Mouse (Mus musculus) heart, embryonic 13.5 days (tissue): ENCODE measurements around the gene Cacna1d. TPM values are rescaled to one million over a fixed set of nuclear protein-coding genes. Genes with fewer than 3 reads are reported as not detected.

Experiments used
- ATAC-seq: fragments of 200-750 bp; cut with Nextera tagmentation; 2 replicates; pipeline ENCODE4 v1.8.0; 2017; ENCODE audit warnings: moderate TSS enrichment; ENCODE audit not compliant: insufficient number of reproducible peaks, low FRiP score, low TSS enrichment; ENCODE audit errors: extremely low read depth
- H3K27ac ChIP-seq: fragments of 300-500 bp; sonication (generic); replicated peaks from 2 replicates; pipeline ENCODE4 v1.5.1; 2015; ENCODE audit warnings: moderate library complexity, mild to moderate bottlenecking, inconsistent platforms
- H3K27me3 ChIP-seq: fragments of 300-500 bp; sonication (generic); replicated peaks from 2 replicates; pipeline ENCODE4 v1.6.1; 2015; ENCODE audit warnings: mild to moderate bottlenecking, inconsistent platforms
- H3K36me3 ChIP-seq: fragments of 300-500 bp; sonication (generic); 2 replicates; pipeline ENCODE4 v1.6.1; 2015; ENCODE audit warnings: mild to moderate bottlenecking, inconsistent platforms
- H3K4me1 ChIP-seq: fragments of 300-500 bp; sonication (generic); 2 replicates; pipeline ENCODE4 v1.6.1; 2015; ENCODE audit warnings: inconsistent platforms
- H3K4me2 ChIP-seq: fragments of 300-500 bp; sonication (generic); 2 replicates; pipeline ENCODE4 v1.6.1; 2015; ENCODE audit warnings: inconsistent platforms, mild to moderate bottlenecking, moderate library complexity
- H3K4me3 ChIP-seq: fragments of 300-500 bp; sonication (generic); 2 replicates; pipeline ENCODE4 v1.5.1; 2015; ENCODE audit warnings: moderate library complexity, mild to moderate bottlenecking, inconsistent platforms
- H3K9ac ChIP-seq: fragments of 300-500 bp; sonication (generic); 2 replicates; pipeline ENCODE4 v1.6.1; 2015; ENCODE audit warnings: inconsistent platforms, mild to moderate bottlenecking, moderate library complexity
- H3K9me3 ChIP-seq: fragments of 300-500 bp; sonication (generic); 2 replicates; pipeline ENCODE4 v1.6.1; 2016; ENCODE audit warnings: inconsistent platforms
- WGBS: fragments of 180-500 bp; shearing (Covaris S2); methylation state at CpG from one replicate; pipeline ENCODE4 v1.1.7; 2015; ENCODE audit warnings: mixed read lengths; 5-methylcytosine and 5-hydroxymethylcytosine counted together
- polyA plus RNA-seq: library from polyadenylated mRNA; unstranded; fragments of >200 nt; fragmentation: Nextera tagmentation; extraction: Ambion mirVana; gene quantifications from 2 replicates; pipeline ENCODE4 v1.2.1, GENCODE M21; 2015

The Cacna1d gene
- polyA plus RNA-seq, 1 experiment from 2014 or later, result 8.0 TPM

- Histone ChIP-seq H3K4me3 (no peak overlapping the region), H3K9me3 (no peaks in the 10 kb centered on the region), H3K9ac (no peak overlapping the region), H3K4me1 (peaks cover 24% of the 10 kb centered on the region), H3K36me3 (0 out of 2 replicates have a peak, but pooled peaks cover 3% of the 10 kb centered on the region), H3K27me3 (no peaks in the 10 kb centered on the region), H3K27ac (no peak overlapping the region), H3K4me2 (no peak overlapping the region)
- ATAC-seq, result no peak
- WGBS, result 50% methylated on average over 2 of the region's 2 CpGs
Observed at GRCm38 (mm10) chr14:30109079-30109478, 382.2 kb downstream of the Cacna1d start.

GRCm38 (mm10) chr14:30106550-30106949, 384.7 kb downstream of the Cacna1d start:
- no peak overlapping the region for H3K4me2 ChIP-seq
- H3K36me3 ChIP-seq, result 0 out of 2 replicates have a peak, but pooled peaks cover 3% of the 10 kb centered on the region
- peaks cover 11% of the 10 kb centered on the region for H3K4me1 ChIP-seq
- no peak overlapping the region for H3K4me3 ChIP-seq
- H3K9ac ChIP-seq, result no peak overlapping the region
- no peaks in the 10 kb centered on the region for H3K9me3 ChIP-seq
- no peak for ATAC-seq
- WGBS, result 78% methylated on average over 4 of the region's 4 CpGs
- H3K27ac ChIP-seq, result no peak overlapping the region
- no peaks in the 10 kb centered on the region for H3K27me3 ChIP-seq

- Histone ChIP-seq H3K9ac (no peak overlapping the region), H3K27me3 (no peaks in the 10 kb centered on the region), H3K4me1 (peaks cover 11% of the 10 kb centered on the region), H3K27ac (no peak overlapping the region), H3K4me2 (no peak overlapping the region), H3K9me3 (no peaks in the 10 kb centered on the region), H3K36me3 (no peaks in the 10 kb centered on the region), H3K4me3 (no peak overlapping the region)
- no peak for ATAC-seq
- WGBS, result 79% methylated on average over 6 of the region's 6 CpGs
Observed at GRCm38 (mm10) chr14:30105551-30105950, 385.7 kb downstream of the Cacna1d start.

- no peak overlapping the region for H3K4me2 ChIP-seq
- no peaks in the 10 kb centered on the region for H3K9me3 ChIP-seq
- no peaks in the 10 kb centered on the region for H3K27me3 ChIP-seq
- H3K9ac ChIP-seq, result no peak overlapping the region
- 43% methylated on average over 8 of the region's 8 CpGs for WGBS
- H3K4me1 ChIP-seq, result peaks cover 20% of the 10 kb centered on the region
- H3K4me3 ChIP-seq, result no peak overlapping the region
- H3K27ac ChIP-seq, result no peak overlapping the region
- no peaks in the 10 kb centered on the region for H3K36me3 ChIP-seq
- ATAC-seq, result no peak
Observed at GRCm38 (mm10) chr14:30103946-30104536, 387.2 kb downstream of the Cacna1d start.

- ATAC-seq, result no peak
Observed at GRCm38 (mm10) chr14:30097239-30097638, 394.0 kb downstream of the Cacna1d start.

GRCm38 (mm10) chr14:30092426-30092825, 398.8 kb downstream of the Cacna1d start:
- Histone ChIP-seq H3K27me3 (no peaks in the 10 kb centered on the region), H3K4me1 (peaks cover 9% of the 10 kb centered on the region; the same call in 1 of the 2 replicates), H3K4me3 (no peak overlapping the region), H3K4me2 (no peak overlapping the region), H3K27ac (no peak overlapping the region), H3K9me3 (no peaks in the 10 kb centered on the region), H3K36me3 (peaks cover 16% of the 10 kb centered on the region), H3K9ac (no peak overlapping the region)
- no peak for ATAC-seq
- WGBS, result 51% methylated on average over 4 of the region's 4 CpGs

More at GRCm38 (mm10) chr14:30097239-30097638, 394.0 kb downstream of the Cacna1d start:
- Histone ChIP-seq H3K36me3 (peaks cover 23% of the 10 kb centered on the region), H3K9me3 (no peaks in the 10 kb centered on the region), H3K27ac (no peak overlapping the region), H3K27me3 (no peaks in the 10 kb centered on the region), H3K4me2 (no peak overlapping the region), H3K4me1 (peaks cover 16% of the 10 kb centered on the region), H3K4me3 (no peak overlapping the region), H3K9ac (no peak overlapping the region)
- 52% methylated on average over 5 of the region's 5 CpGs for WGBS

- Histone ChIP-seq H3K27ac (no peak overlapping the region), H3K27me3 (no peaks in the 10 kb centered on the region), H3K4me1 (peaks cover 9% of the 10 kb centered on the region; the same call in 1 of the 2 replicates), H3K36me3 (peaks cover 14% of the 10 kb centered on the region), H3K4me3 (no peak overlapping the region), H3K4me2 (no peak overlapping the region), H3K9ac (no peak overlapping the region), H3K9me3 (no peaks in the 10 kb centered on the region)
- WGBS, result 68% methylated on average over 2 of the region's 2 CpGs
- ATAC-seq, result no peak
Observed at GRCm38 (mm10) chr14:30092021-30092420, 399.2 kb downstream of the Cacna1d start.

GRCm38 (mm10) chr14:30079729-30080128, 411.5 kb downstream of the Cacna1d start:
- no peak overlapping the region for H3K4me3 ChIP-seq
- H3K4me2 ChIP-seq, result no peak overlapping the region
- H3K27me3 ChIP-seq, result no peaks in the 10 kb centered on the region
- peaks cover 5% of the 10 kb centered on the region; the same call in 1 of the 2 replicates for H3K4me1 ChIP-seq
- H3K36me3 ChIP-seq, result peaks cover 8% of the 10 kb centered on the region
- H3K9me3 ChIP-seq, result no peaks in the 10 kb centered on the region
- WGBS, result 71% methylated on average over 4 of the region's 4 CpGs
- no peak overlapping the region for H3K27ac ChIP-seq
- ATAC-seq, result no peak
- no peak overlapping the region for H3K9ac ChIP-seq

- 80% methylated on average over 15 of the region's 15 CpGs for WGBS
- H3K36me3 ChIP-seq, result peaks cover 20% of the 10 kb centered on the region
- no peaks in the 10 kb centered on the region for H3K9me3 ChIP-seq
- H3K9ac ChIP-seq, result no peak overlapping the region
- peaks cover 5% of the 10 kb centered on the region; the same call in 1 of the 2 replicates for H3K4me1 ChIP-seq
- H3K27me3 ChIP-seq, result no peaks in the 10 kb centered on the region
- H3K27ac ChIP-seq, result no peak overlapping the region
- no peak overlapping the region for H3K4me2 ChIP-seq
- H3K4me3 ChIP-seq, result no peak overlapping the region
- no peak for ATAC-seq
Observed at GRCm38 (mm10) chr14:30078115-30078808, 413.0 kb downstream of the Cacna1d start.

- H3K4me1 ChIP-seq, result peaks cover 5% of the 10 kb centered on the region; the same call in 1 of the 2 replicates
- WGBS, result 58% methylated on average over 7 of the region's 7 CpGs
Observed at GRCm38 (mm10) chr14:30075268-30075887, 415.9 kb downstream of the Cacna1d start.

GRCm38 (mm10) chr14:30068566-30068965, 422.7 kb downstream of the Cacna1d start:
- ATAC-seq, result no peak

More at GRCm38 (mm10) chr14:30075268-30075887, 415.9 kb downstream of the Cacna1d start:
- Histone ChIP-seq H3K27me3 (no peaks in the 10 kb centered on the region), H3K9me3 (no peaks in the 10 kb centered on the region), H3K4me2 (no peak overlapping the region), H3K4me3 (no peak overlapping the region), H3K36me3 (peaks cover 16% of the 10 kb centered on the region; the same call in 1 of the 2 replicates), H3K27ac (no peak overlapping the region), H3K9ac (no peak overlapping the region)
- ATAC-seq, result no peak

More at GRCm38 (mm10) chr14:30068566-30068965, 422.7 kb downstream of the Cacna1d start:
- Histone ChIP-seq H3K9ac (no peak overlapping the region), H3K4me3 (no peak overlapping the region), H3K27me3 (no peaks in the 10 kb centered on the region), H3K4me1 (no peaks in the 10 kb centered on the region), H3K4me2 (no peak overlapping the region), H3K36me3 (0 out of 2 replicates have a peak, but pooled peaks cover 11% of the 10 kb centered on the region), H3K27ac (no peak overlapping the region), H3K9me3 (no peaks in the 10 kb centered on the region)
- WGBS, result 75% methylated on average over 3 of the region's 3 CpGs
